Mouse (Mus musculus): Measurements from ENCODE around the gene Hcn3. TPM values are rescaled to one million over a fixed set of nuclear protein-coding genes. Genes with fewer than 3 reads are reported as not detected.

The Hcn3 gene
- total RNA-seq, 2 experiments from 2014 or later: 0.49 to 0.60 TPM

GRCm38 (mm10) chr3:89148567-89148966 is 11.4 kb downstream of the Hcn3 start:
- DNase-seq: no peak
- intact Hi-C loops (cut with DNase I): no loop called here

- intact Hi-C loops (cut with DNase I): no loop called here
- DNase-seq: no peak
These were observed 12.1 kb downstream of the Hcn3 start for GRCm38 (mm10) chr3:89147979-89148311.

- intact Hi-C loops (cut with DNase I): no loop called here
- no peak for DNase-seq
These were observed 12.7 kb downstream of the Hcn3 start for GRCm38 (mm10) chr3:89147101-89147978.

GRCm38 (mm10) chr3:89145566-89145965 is 14.4 kb downstream of the Hcn3 start:
- intact Hi-C loops (cut with DNase I): no loop called here

GRCm38 (mm10) chr3:89144821-89145220 is 15.2 kb downstream of the Hcn3 start:
- intact Hi-C loops (cut with DNase I): no loop called here
- no peak for DNase-seq

More at GRCm38 (mm10) chr3:89145566-89145965, 14.4 kb downstream of the Hcn3 start:
- DNase-seq: no peak

- intact Hi-C loops (cut with DNase I): no loop called here
- no peak for DNase-seq
These were observed 23.6 kb downstream of the Hcn3 start for GRCm38 (mm10) chr3:89136365-89136764.

- no peak for DNase-seq
- intact Hi-C loops (cut with DNase I): no loop called here
These were observed 24.0 kb downstream of the Hcn3 start, which contains the start of gene Pklr for GRCm38 (mm10) chr3:89135958-89136357. Gene Pklr (plus strand): TSS chr3:89136142.

- intact Hi-C loops (cut with DNase I): no loop called here
- DNase-seq: no peak
These were observed 26.2 kb downstream of the Hcn3 start for GRCm38 (mm10) chr3:89133752-89134151.

- DNase-seq: no peak
- intact Hi-C loops (cut with DNase I): no loop called here
These were observed 26.9 kb downstream of the Hcn3 start for GRCm38 (mm10) chr3:89133063-89133450.

GRCm38 (mm10) chr3:89132285-89133062 is 27.5 kb downstream of the Hcn3 start:
- intact Hi-C loops (cut with DNase I): no loop called here
- DNase-seq: peak; percentile 13 to 32

- intact Hi-C loops (cut with DNase I): no loop called here
These were observed 28.2 kb downstream of the Hcn3 start for GRCm38 (mm10) chr3:89131816-89132215.

GRCm38 (mm10) chr3:89129908-89130307 is 30.1 kb downstream of the Hcn3 start:
- DNase-seq: no peak
- intact Hi-C loops (cut with DNase I): no loop called here

More at GRCm38 (mm10) chr3:89131816-89132215, 28.2 kb downstream of the Hcn3 start:
- DNase-seq: no peak

- DNase-seq: no peak
- intact Hi-C loops (cut with DNase I): no loop called here
These were observed 34.0 kb downstream of the Hcn3 start for GRCm38 (mm10) chr3:89125981-89126380.

- intact Hi-C loops (cut with DNase I): no loop called here
- peak; percentile 44 to 49 for DNase-seq
These were observed 35.8 kb downstream of the Hcn3 start for GRCm38 (mm10) chr3:89124241-89124640.

GRCm38 (mm10) chr3:89123313-89123712 is 36.7 kb downstream of the Hcn3 start:
- intact Hi-C loops (cut with DNase I): no loop called here
- peak; percentile 30 to 50 for DNase-seq

- DNase-seq: peak in 1 of 2 experiments; percentile 31
- intact Hi-C loops (cut with DNase I): loop anchor here (5.0 kb wide), 1 partner anchor 42 kb away; no protein-coding TSS in a partner anchor
These were observed 44.5 kb downstream of the Hcn3 start for GRCm38 (mm10) chr3:89115522-89115921.

GRCm38 (mm10) chr3:89113058-89113457 is 46.9 kb downstream of the Hcn3 start:
- intact Hi-C loops (cut with DNase I): no loop called here
- DNase-seq: no peak

GRCm38 (mm10) chr3:89108146-89108545 is 51.9 kb downstream of the Hcn3 start:
- intact Hi-C loops (cut with DNase I): no loop called here
- DNase-seq: no peak

GRCm38 (mm10) chr3:89107545-89107944 is 52.5 kb downstream of the Hcn3 start:
- no peak for DNase-seq
- intact Hi-C loops (cut with DNase I): no loop called here

- DNase-seq: no peak
- intact Hi-C loops (cut with DNase I): no loop called here
These were observed 53.1 kb downstream of the Hcn3 start for GRCm38 (mm10) chr3:89106881-89107280.

GRCm38 (mm10) chr3:89103291-89103595 is 56.8 kb downstream of the Hcn3 start:
- intact Hi-C loops (cut with DNase I): loop anchor here (5.0 kb wide), 1 partner anchor 64 kb away; no protein-coding TSS in a partner anchor
- no peak for DNase-seq
